Mouse (Mus musculus) CH12.LX (cell line): ENCODE measurements around the gene Pafah2.

Source experiments
- CHD1 ChIP-seq: IDR thresholded peaks from 2 replicates; pipeline ENCODE4 v1.6.1; 2012; ENCODE audit warnings: low read depth, low read length, improper control_type of control experiment, inconsistent platforms
- CHD2 ChIP-seq: IDR thresholded peaks from 2 replicates; pipeline ENCODE4 v1.6.1; 2011; ENCODE audit warnings: low read length, improper control_type of control experiment
- CTCF ChIP-seq, 2 experiments: IDR thresholded peaks in 1 of 2; conservative IDR thresholded peaks in 1 of 2; 2 replicates each; pipeline ENCODE4 v1.5.1; 2011 to 2012; ENCODE audit warnings: low read depth in 2 of 2, low read length in 2 of 2, improper control_type of control experiment in 1 of 2, inconsistent platforms in 1 of 2, mild to moderate bottlenecking in 1 of 2, moderate library complexity in 1 of 2
- MAFK ChIP-seq: IDR thresholded peaks from 2 replicates; pipeline ENCODE4 v1.6.1; 2011; ENCODE audit warnings: low read length, improper control_type of control experiment; ENCODE audit not compliant: insufficient replicate concordance
- MXI1 ChIP-seq: IDR thresholded peaks from 2 replicates; pipeline ENCODE4 v1.6.1; 2011; ENCODE audit warnings: mild to moderate bottlenecking, low read depth, low read length, improper control_type of control experiment
- NELFE ChIP-seq: IDR thresholded peaks from 2 replicates; pipeline ENCODE4 v1.6.1; 2011; ENCODE audit warnings: low read depth, low read length, improper control_type of control experiment
- NRF1 ChIP-seq: IDR thresholded peaks from 2 replicates; pipeline ENCODE4 v1.6.1; 2014; ENCODE audit warnings: low read depth, mild to moderate bottlenecking, inconsistent platforms, low read length, improper control_type of control experiment, moderate library complexity
- PAX5 ChIP-seq: IDR thresholded peaks from 2 replicates; pipeline ENCODE4 v1.6.1; 2012; ENCODE audit warnings: low read length, inconsistent platforms, mixed read lengths
- POLR2A ChIP-seq: IDR thresholded peaks from 2 replicates; pipeline ENCODE4 v1.6.1; 2011; ENCODE audit warnings: low read depth, mild to moderate bottlenecking, improper control_type of control experiment, low read length
- RAD21 ChIP-seq: IDR thresholded peaks from 2 replicates; pipeline ENCODE4 v1.6.1; 2011; ENCODE audit warnings: low read depth, mild to moderate bottlenecking, low read length, improper control_type of control experiment, moderate library complexity
- TBP ChIP-seq: conservative IDR thresholded peaks from 2 replicates; pipeline ENCODE4 v1.6.1; 2011; ENCODE audit warnings: low read depth, low read length, improper control_type of control experiment
- TCF12 ChIP-seq: IDR thresholded peaks from 2 replicates; pipeline ENCODE4 v1.6.1; 2014; ENCODE audit warnings: low read depth, mild to moderate bottlenecking, inconsistent platforms, low read length, improper control_type of control experiment

DNA sequence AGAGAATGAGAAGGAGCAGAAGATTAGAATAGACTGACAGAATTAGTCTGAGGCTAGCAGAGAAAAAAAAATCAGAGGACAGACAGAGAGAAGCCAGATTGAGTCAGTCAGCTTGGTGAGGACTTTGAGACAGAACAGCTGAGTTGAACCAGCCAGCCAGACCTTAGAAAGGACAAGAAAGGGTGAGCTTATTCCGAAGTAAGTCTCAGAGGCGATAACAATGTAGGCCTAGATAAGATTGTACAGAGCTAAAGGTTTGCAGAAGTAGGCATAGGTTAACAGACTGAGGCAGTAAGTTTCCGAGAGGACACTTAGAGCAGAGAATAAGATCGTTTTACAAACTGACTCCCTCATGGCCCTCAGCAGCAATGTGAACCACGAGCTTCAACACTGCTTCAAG is 65.1 kb downstream of the Pafah2 start:
- TF ChIP-seq CTCF (conservative IDR thresholded peaks at IDR 0.05 in 1 of 2, IDR thresholded peaks at IDR 0.05 in 1 of 2; ENCODE audit: low read depth in 2 of 2, low read length in 2 of 2) (no peak), PAX5 (no peak), CHD2 (no peak), NELFE (no peak), NRF1 (no peak), CHD1 (no peak), TBP (no peak), TCF12 (no peak), POLR2A (no peak), RAD21 (no peak), MAFK (no peak), MXI1 (no peak)
